Mouse (Mus musculus): ENCODE data around the gene Itga11. TPM values are rescaled to one million over a fixed set of nuclear protein-coding genes. Genes with fewer than 3 reads are reported as not detected.
"Not testable (repeated sequence)": the region's sequence is repeated elsewhere in the genome, so short reads cannot be mapped to it uniquely, and the experiment has no call there.

Gene Itga11
- polyA plus RNA-seq, 1 experiment from 2014 or later: 0.36 TPM

DNA sequence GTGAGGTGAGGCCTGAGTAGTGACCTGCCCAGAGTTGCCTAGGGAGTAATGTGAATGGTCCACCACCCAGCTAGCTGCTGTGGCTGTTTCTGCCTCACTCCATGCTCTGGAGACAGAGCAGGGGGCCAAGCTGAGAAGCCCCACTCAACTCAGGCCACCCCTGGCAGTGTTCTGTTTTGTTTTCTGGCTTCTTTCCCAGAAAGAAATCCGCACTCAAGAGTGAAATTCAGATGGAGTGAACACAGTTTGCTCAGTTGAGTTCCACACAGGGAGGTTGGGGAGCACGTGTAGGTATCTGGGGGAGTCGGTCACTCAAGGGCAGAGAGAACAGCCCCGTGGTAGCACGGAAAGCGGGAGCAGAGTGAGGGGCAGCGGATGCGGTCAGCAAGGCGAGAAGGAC, 101.1 kb downstream of the Itga11 start:
- DNase-seq (ENCODE audit: low spot score): no peak
- no peak overlapping the region for H3K27ac ChIP-seq
- no peak overlapping the region for H3K4me3 ChIP-seq
- no peaks in the 10 kb centered on the region for H3K27me3 ChIP-seq (ENCODE audit: insufficient read depth, poor library complexity, severe bottlenecking)
- no peaks in the 10 kb centered on the region for H3K36me3 ChIP-seq
- H3K4me1 ChIP-seq: peaks cover 38% of the 10 kb centered on the region
- 82% methylated on average over 9 of the region's 9 CpGs for WGBS
- no peaks in the 10 kb centered on the region for H3K9me3 ChIP-seq

DNA sequence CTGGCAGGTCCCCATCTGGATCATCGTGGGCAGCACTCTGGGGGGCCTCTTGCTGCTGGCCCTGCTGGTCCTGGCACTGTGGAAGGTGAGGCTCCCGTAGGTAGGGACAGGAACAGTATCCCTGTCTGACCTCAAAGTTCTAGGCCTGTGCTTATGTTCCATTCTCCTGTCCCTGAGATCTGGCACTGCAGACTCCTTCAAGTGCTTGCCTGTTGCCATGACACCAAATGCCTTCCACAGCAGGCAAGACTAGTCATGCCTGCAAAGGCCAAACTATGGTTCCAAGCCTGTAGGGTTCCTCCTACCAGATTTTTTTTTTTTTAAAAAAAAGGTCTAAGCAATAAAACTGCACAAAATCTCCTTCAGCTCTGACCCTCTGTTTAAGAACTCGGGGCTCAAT, 104.3 kb downstream of the Itga11 start:
- peaks cover 28% of the 10 kb centered on the region for H3K4me1 ChIP-seq
- no peaks in the 10 kb centered on the region for H3K9me3 ChIP-seq
- WGBS: 71% methylated on average over 3 of the region's 3 CpGs
- no peaks in the 10 kb centered on the region for H3K36me3 ChIP-seq
- no peaks in the 10 kb centered on the region for H3K27me3 ChIP-seq (ENCODE audit: insufficient read depth, poor library complexity, severe bottlenecking)
- DNase-seq (ENCODE audit: low spot score): no peak
- no peak overlapping the region for H3K27ac ChIP-seq
- no peak overlapping the region for H3K4me3 ChIP-seq

DNA sequence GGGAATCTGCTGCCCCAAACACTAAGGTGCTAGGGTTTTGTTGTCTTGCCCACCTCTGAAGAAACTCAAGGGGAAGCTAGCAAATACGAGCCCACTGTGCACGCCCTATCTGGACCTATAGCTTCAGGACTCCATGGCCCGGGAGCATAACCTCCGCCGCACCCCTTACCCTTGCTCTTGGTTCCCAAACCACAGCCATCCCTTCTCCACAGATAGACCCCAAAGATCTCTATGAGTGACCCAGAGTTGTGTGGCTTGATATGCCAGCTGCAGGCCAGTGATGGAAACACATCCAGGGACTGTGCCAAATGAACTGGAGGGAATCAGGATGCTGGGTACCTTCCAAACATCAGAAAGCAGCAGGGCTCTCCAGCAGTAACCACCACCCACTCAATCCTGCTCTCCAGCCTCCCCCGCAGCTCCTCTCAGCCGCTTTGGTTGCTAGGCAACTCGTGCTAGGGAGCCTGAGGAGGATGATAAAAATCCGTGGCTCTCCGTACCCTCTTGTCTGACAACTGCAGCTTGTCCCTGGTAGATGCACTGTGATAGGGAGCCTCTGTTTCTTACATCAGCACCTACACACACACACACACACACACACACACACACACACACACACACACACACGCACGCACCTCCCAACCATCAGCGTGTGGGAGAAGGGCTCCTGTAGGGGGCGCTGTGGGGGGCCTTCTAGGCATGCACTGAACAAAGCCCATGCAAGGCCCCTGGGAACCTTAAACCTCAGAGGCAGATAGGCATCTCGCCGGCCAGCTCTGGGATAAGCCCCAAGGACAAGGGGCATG, 105.6 kb downstream of the Itga11 start:
- 39% methylated on average over 16 of the region's 16 CpGs for WGBS
- Histone ChIP-seq H3K27me3 (ENCODE audit: insufficient read depth, poor library complexity, severe bottlenecking) (no peaks in the 10 kb centered on the region), H3K4me1 (peaks cover 23% of the 10 kb centered on the region), H3K9me3 (no peaks in the 10 kb centered on the region), H3K27ac (no peak overlapping the region), H3K4me3 (no peak overlapping the region), H3K36me3 (no peaks in the 10 kb centered on the region)
- no peak for DNase-seq (ENCODE audit: low spot score)

DNA sequence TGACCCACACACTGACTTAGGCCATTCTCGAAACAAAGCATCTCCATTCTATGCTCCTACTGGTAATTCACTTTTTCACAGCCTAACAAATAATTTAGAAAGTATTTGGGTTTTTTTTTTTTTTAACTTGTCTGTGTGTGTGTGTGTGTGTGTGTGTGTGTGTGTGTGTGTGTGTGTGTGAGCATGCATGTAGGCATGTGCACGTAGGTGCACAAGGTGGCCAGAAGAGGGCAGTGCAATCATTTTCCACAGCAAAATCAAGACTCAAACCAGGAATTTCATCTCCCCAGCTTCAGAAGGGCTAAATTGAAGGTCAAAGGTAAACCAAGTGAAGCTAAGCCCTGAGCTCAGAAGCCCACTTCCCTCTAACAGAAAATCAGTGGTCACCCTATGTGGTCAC, 106.6 kb downstream of the Itga11 start:
- DNase-seq (ENCODE audit: low spot score): no peak
- Histone ChIP-seq H3K4me3 (no peak overlapping the region), H3K27ac (no peak overlapping the region), H3K9me3 (no peaks in the 10 kb centered on the region), H3K4me1 (peaks cover 23% of the 10 kb centered on the region), H3K27me3 (ENCODE audit: insufficient read depth, poor library complexity, severe bottlenecking) (no peaks in the 10 kb centered on the region), H3K36me3 (no peaks in the 10 kb centered on the region)
- 79% methylated on average over 2 of the region's 2 CpGs for WGBS

DNA sequence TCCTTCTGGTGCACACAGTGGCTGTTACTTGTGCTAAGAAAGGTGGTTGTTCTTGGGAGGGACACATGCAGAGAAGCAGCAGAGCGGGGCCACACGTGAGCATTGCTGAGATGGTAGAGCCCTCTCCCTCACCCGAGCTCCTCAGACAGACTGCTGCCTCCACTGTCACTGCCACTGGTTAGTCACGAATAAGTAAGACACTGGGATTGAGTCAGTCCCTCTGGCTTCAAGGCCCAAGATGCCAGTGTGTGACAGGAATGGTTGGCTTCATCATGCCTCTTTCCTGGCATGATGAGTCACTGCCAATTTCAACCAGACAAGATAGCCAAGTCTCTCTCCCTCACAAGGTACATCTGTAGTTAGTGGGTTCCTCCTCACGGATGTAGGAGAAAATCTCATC, 109.1 kb downstream of the Itga11 start:
- H3K27me3 ChIP-seq (ENCODE audit: insufficient read depth, poor library complexity, severe bottlenecking): no peaks in the 10 kb centered on the region
- 72% methylated on average over 5 of the region's 5 CpGs for WGBS
- no peak overlapping the region for H3K4me3 ChIP-seq
- H3K9me3 ChIP-seq: no peaks in the 10 kb centered on the region
- peaks cover 19% of the 10 kb centered on the region for H3K4me1 ChIP-seq
- H3K27ac ChIP-seq: no peak overlapping the region
- H3K36me3 ChIP-seq: peaks cover 8% of the 10 kb centered on the region
- DNase-seq (ENCODE audit: low spot score): no peak

DNA sequence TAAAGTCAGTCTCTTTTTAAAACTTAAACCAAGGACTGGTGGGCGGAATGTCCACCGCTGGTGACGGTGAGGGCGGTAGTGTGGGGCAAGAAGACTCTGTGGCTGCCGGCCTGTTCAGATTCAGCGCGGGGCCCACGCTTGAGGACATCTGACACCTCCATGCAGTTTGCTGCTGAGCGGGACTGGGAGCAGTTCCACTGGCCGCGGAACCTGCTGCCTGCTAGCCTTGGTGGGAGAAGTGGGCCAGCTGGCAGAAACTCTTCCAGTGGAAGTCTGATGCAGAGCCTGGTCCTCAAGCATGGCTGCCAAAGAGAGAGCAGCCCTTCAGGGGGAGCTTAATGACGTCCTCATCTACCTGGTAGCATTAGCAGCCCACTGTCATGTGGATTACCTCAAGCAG, 112.2 kb downstream of the Itga11 start:
- H3K4me3 ChIP-seq: no peak overlapping the region
- DNase-seq (ENCODE audit: low spot score): no peak
- no peak overlapping the region for H3K27ac ChIP-seq
- H3K4me1 ChIP-seq: no peaks in the 10 kb centered on the region
- 90% methylated on average over 12 of the region's 12 CpGs for WGBS
- H3K9me3 ChIP-seq: no peaks in the 10 kb centered on the region
- H3K36me3 ChIP-seq: peaks cover 19% of the 10 kb centered on the region
- no peaks in the 10 kb centered on the region for H3K27me3 ChIP-seq (ENCODE audit: insufficient read depth, poor library complexity, severe bottlenecking)

DNA sequence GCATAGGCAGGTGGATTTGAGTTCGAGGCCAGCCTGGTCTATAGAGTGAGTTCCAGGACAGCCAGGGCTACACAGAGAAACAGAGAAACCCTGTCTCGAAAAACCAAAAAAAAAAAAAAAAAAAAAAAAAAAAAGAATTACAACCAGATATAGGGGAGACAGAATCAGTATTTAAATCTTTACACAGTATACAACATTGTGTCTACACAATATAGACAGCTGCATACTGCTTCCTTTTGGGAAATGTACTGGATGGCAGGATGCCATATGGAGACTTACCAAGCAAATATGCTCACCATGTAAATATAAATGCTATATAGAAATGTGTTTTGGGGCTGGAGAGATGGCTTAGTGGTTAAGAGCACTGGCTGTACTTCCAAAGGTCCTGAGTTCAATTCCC, 121.6 kb downstream of the Itga11 start:
- H3K36me3 ChIP-seq: peaks cover 46% of the 10 kb centered on the region
- not testable (repeated sequence) for H3K4me1 ChIP-seq; DNase-seq (ENCODE audit: low spot score); H3K9me3 ChIP-seq; H3K27ac ChIP-seq; H3K4me3 ChIP-seq; H3K27me3 ChIP-seq (ENCODE audit: insufficient read depth, poor library complexity, severe bottlenecking)
- WGBS: 86% methylated on average over 2 of the region's 2 CpGs

DNA sequence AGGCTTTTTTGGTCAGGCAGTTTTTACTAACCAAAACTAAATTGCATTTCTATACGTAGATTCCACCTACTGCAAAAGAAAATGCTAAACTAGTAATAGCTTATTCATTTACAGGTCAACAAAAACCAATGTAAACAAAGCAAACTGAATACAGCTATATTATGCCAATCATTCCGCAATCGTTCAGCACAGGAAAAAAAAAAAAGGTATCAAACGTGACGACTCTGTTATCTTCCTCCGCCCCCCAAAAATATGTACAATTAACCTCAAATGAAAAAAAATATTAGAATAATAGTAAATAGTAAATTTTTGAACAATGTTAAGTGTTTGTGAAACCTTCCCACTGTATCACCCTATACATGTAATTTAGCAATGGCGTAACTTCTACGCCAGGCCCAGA, 132.5 kb downstream of the Itga11 start:
- Histone ChIP-seq H3K27me3 (ENCODE audit: insufficient read depth, poor library complexity, severe bottlenecking) (no peaks in the 10 kb centered on the region), H3K4me3 (peak overlapping the region; percentile 99), H3K36me3 (no peaks in the 10 kb centered on the region), H3K4me1 (peaks cover 22% of the 10 kb centered on the region), H3K27ac (no peak overlapping the region), H3K9me3 (no peaks in the 10 kb centered on the region)
- 20% methylated on average over 8 of the region's 8 CpGs for WGBS
- DNase-seq (ENCODE audit: low spot score): no peak

DNA sequence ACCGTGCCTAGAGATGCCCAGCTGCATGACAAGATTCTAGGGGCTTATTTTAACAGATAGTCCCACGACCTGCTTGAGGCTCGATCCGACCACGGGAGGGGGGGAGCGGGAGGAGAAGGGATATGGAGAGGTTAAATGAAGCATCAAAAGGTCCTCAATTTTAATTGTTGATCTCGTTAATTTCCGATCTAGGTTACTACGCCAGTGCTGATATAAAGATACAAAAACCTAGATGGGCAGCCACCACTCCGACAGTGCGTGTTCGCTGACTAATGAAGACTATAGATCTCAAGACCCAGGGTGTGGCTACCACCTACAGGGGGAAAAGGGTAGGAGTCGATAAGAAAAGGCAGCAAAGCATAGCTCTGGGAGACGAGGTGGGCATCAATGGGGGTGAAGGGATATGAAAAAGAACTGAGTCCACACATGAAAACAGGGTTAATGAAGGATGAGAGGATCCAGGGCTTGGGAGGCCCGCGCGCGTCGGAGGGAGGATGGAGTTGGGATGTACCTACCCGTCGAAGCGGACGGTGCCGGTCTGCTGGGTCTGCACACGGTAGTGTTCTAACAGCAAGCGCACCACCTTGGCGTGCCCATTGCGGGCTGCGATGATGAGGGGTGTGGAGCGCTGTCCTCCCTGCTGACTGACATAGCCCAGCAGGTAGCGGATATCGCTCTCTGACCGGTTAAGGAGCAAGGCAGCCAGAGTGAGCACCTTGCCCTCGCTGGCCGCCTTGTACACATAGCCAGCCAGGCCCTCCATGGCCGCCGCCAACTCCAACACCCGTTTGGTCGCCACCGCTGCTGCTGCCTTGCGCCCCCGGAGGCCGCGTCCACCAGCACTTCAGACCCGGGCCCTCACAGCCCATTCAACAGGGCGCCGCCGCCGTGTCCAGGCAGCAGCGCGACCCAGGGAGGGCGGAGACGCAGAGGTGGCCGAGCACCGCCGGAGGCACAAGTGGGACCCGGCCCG, 133.2 kb downstream of the Itga11 start:
- no peaks in the 10 kb centered on the region for H3K36me3 ChIP-seq
- no peaks in the 10 kb centered on the region for H3K9me3 ChIP-seq
- peaks cover 27% of the 10 kb centered on the region for H3K4me1 ChIP-seq
- H3K27me3 ChIP-seq (ENCODE audit: insufficient read depth, poor library complexity, severe bottlenecking): no peaks in the 10 kb centered on the region
- peak; percentile 84 for DNase-seq (ENCODE audit: low spot score)
- H3K27ac ChIP-seq: peak overlapping the region; percentile 97
- under 1% methylated on average over 58 of the region's 58 CpGs for WGBS
- H3K4me3 ChIP-seq: peak overlapping the region; percentile 99

DNA sequence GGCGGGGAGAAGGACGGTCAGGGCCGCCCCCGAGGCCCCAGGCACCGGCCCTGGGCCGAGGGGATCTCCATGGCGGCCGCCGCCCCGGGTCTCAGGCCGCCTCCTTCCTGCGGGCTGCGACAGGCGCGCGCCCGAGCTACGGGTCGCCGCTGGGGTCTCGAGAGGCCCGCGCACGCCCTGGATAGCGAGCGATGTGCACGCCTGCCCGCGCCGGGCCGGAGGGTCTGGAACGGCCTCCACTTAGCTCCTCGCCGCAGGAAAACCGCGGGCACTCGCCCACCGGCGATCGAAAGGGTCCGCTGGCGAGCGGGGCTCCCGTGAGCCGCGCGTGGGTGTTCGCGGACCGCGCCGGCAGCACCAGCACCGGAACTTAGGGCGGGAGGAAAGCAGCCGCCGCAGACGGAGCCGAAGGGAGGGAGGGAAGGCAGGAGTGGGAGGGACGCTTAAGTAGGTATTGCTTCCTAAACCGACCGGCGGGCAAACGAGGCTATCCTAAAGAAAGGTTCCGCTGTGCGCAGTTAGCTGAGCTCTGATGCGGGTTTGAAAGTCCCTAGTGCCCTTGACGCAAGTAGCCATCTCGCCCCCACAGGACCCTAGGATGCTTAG, 134.0 kb downstream of the Itga11 start, which contains the start of gene Fem1b:
Gene Fem1b, minus strand, starts transcription at position 419 of the 606 bp plus-strand sequence.
- Histone ChIP-seq H3K27ac (peak within 1 kb of the TSS; percentile 97), H3K9me3 (no peaks in the 10 kb centered on the region), H3K36me3 (no peaks in the 10 kb centered on the region), H3K27me3 (ENCODE audit: insufficient read depth, poor library complexity, severe bottlenecking) (no peaks in the 10 kb centered on the region), H3K4me3 (peak within 1 kb of the TSS; percentile 99), H3K4me1 (peaks cover 32% of the 10 kb centered on the region)
- peak; percentile 95 for DNase-seq (ENCODE audit: low spot score)
- WGBS: under 1% methylated on average over 68 of the region's 68 CpGs

DNA sequence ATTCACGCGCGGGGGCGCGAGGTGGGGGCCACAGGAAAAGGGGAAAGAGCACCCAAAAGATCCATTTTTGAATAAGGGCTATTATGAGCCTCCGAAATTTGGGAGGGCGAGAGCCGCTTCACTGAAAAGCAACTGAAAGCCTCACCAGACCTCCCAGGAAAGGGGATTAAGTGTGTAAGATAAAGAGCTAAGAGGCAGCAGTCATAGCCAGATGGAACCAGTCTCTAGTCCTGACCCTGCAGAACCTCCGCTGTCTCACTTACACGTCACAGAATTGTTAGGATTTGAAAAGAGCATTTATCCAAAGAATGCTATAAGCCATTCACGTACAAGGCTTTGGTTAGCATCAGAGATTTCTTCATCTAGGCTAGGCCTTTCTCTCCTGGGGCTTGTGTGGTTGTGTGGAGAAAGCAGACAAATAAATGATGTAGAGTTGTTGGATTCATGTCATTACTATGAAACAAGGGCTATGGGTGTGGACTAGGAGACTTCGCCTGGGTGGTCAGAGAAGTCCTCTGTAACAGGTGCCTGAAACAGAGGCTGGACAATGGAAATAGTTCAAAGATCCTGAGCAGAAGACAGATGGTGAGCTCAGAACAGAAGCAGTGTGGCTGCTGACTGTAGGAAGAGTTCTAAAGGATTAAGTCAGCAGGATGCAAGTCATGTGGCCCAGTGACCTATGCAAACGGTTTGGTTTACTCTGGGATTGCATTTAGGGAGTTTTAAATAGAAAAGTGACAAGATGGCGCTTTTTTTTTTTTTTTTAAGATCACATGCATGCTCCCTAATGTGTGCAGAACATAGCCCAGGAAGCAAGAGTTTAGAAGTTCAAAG, 134.8 kb downstream of the Itga11 start:
- WGBS: 11% methylated on average over 14 of the region's 14 CpGs
- Histone ChIP-seq H3K4me1 (peaks cover 40% of the 10 kb centered on the region), H3K27me3 (ENCODE audit: insufficient read depth, poor library complexity, severe bottlenecking) (no peaks in the 10 kb centered on the region), H3K36me3 (no peaks in the 10 kb centered on the region), H3K9me3 (no peaks in the 10 kb centered on the region), H3K27ac (peak overlapping the region; percentile 97), H3K4me3 (peak overlapping the region; percentile 99)
- DNase-seq (ENCODE audit: low spot score): no peak

DNA sequence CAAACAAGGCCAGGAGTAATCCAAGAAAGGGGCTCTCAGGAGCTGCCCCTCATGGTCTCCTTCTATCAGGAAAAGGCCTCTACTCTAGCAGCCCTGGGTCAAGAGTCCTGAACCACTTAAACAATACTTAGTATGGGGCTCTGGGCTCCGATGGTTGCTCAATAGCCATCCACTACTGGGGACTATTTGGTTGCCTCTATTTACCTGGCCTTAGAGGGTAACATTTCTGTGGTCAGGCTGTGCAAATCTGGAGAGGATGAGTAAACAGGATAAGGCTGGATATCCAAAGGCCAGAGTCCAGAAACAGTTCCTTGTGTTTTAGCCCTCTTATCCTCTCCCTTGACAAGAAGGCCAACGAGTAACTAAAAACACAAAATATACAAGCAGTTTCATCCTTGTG, 137.1 kb downstream of the Itga11 start:
- no peaks in the 10 kb centered on the region for H3K36me3 ChIP-seq
- no peak for DNase-seq (ENCODE audit: low spot score)
- no peaks in the 10 kb centered on the region for H3K27me3 ChIP-seq (ENCODE audit: insufficient read depth, poor library complexity, severe bottlenecking)
- H3K27ac ChIP-seq: 0 out of 2 replicates have a peak overlapping the region, but pooled peaks have one; percentile 36
- H3K9me3 ChIP-seq: no peaks in the 10 kb centered on the region
- H3K4me1 ChIP-seq: peaks cover 45% of the 10 kb centered on the region
- H3K4me3 ChIP-seq: no peak overlapping the region
- 62% methylated on average over 2 of the region's 2 CpGs for WGBS

All from heart, embryonic 10.5 days (tissue).